Mouse (Mus musculus) neural tube, embryonic 13.5 days (tissue): ENCODE measurements around the gene Zfp981. TPM values are rescaled to one million over a fixed set of nuclear protein-coding genes. Genes with fewer than 3 reads are reported as not detected.
"Not testable (repeated sequence)": the region's sequence is repeated elsewhere in the genome, so short reads cannot be mapped to it uniquely, and the experiment has no call there.

Experiments used
- ATAC-seq: fragments of 200-750 bp; cut with Nextera tagmentation; 2 replicates; pipeline ENCODE4 v1.8.0; 2017; ENCODE audit warnings: low read depth, mild to moderate bottlenecking, moderate TSS enrichment, moderate library complexity
- H3K27ac ChIP-seq: fragments of 300-500 bp; sonication (generic); replicated peaks from 2 replicates; pipeline ENCODE4 v1.5.1; 2015; ENCODE audit warnings: moderate library complexity, mild to moderate bottlenecking, inconsistent platforms
- H3K27me3 ChIP-seq: fragments of 300-500 bp; sonication (generic); 2 replicates; pipeline ENCODE4 v1.6.1; 2015; ENCODE audit warnings: mild to moderate bottlenecking, inconsistent platforms
- H3K36me3 ChIP-seq: fragments of 300-500 bp; sonication (generic); 2 replicates; pipeline ENCODE4 v1.6.1; 2015; ENCODE audit warnings: mild to moderate bottlenecking, inconsistent platforms
- H3K4me1 ChIP-seq: fragments of 300-500 bp; sonication (generic); replicated peaks from 2 replicates; pipeline ENCODE4 v1.6.1; 2015; ENCODE audit warnings: inconsistent platforms
- H3K4me2 ChIP-seq: fragments of 300-500 bp; sonication (generic); 2 replicates; pipeline ENCODE4 v1.6.1; 2015; ENCODE audit warnings: inconsistent platforms, mild to moderate bottlenecking, moderate library complexity
- H3K4me3 ChIP-seq: fragments of 300-500 bp; sonication (generic); 2 replicates; pipeline ENCODE4 v1.5.1; 2015; ENCODE audit warnings: mild to moderate bottlenecking, inconsistent platforms
- H3K9ac ChIP-seq: fragments of 300-500 bp; sonication (generic); 2 replicates; pipeline ENCODE4 v1.6.1; 2015; ENCODE audit warnings: moderate library complexity, mild to moderate bottlenecking, inconsistent platforms
- H3K9me3 ChIP-seq: fragments of 300-500 bp; sonication (generic); 2 replicates; pipeline ENCODE4 v1.6.1; 2016; ENCODE audit warnings: inconsistent platforms
- whole genome bisulfite sequencing: fragments of 180-500 bp; shearing (Covaris S2); methylation state at CpG from one replicate; pipeline ENCODE4 v1.1.7; 2015; 5-methylcytosine and 5-hydroxymethylcytosine counted together
- polyA plus RNA-seq: library from polyadenylated mRNA; unstranded; fragments of >200 nt; fragmentation: Nextera tagmentation; extraction: Ambion mirVana; gene quantifications from 2 replicates; pipeline ENCODE4 v1.2.1, GENCODE M21; 2015

The Zfp981 gene
- polyA plus RNA-seq, 1 experiment from 2014 or later: 0.07 TPM

DNA sequence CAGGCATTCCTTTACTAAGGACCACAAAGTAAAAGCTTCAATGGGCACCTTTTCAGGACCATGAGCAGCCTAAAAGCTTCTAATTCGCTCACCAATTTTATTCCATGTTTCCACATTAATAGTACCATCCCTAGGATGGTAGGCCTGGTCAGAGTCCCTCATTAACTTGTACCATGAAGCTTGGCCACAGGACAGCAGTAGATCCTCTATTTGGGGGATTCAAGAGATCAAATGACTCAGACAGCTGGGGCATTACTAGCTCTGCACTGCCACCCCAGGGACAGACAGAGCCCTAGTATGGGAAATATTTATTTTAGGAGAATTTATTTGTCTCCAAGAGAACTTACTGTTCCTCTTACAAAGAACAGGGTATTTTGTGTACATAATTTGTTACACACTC lies 27.6 kb upstream of the Zfp981 start:
- no CpG with 5 or more reads among the region's 1 CpGs for WGBS
- ATAC-seq: 0 out of 2 replicates have a peak, but pooled peaks have one; percentile 50

DNA sequence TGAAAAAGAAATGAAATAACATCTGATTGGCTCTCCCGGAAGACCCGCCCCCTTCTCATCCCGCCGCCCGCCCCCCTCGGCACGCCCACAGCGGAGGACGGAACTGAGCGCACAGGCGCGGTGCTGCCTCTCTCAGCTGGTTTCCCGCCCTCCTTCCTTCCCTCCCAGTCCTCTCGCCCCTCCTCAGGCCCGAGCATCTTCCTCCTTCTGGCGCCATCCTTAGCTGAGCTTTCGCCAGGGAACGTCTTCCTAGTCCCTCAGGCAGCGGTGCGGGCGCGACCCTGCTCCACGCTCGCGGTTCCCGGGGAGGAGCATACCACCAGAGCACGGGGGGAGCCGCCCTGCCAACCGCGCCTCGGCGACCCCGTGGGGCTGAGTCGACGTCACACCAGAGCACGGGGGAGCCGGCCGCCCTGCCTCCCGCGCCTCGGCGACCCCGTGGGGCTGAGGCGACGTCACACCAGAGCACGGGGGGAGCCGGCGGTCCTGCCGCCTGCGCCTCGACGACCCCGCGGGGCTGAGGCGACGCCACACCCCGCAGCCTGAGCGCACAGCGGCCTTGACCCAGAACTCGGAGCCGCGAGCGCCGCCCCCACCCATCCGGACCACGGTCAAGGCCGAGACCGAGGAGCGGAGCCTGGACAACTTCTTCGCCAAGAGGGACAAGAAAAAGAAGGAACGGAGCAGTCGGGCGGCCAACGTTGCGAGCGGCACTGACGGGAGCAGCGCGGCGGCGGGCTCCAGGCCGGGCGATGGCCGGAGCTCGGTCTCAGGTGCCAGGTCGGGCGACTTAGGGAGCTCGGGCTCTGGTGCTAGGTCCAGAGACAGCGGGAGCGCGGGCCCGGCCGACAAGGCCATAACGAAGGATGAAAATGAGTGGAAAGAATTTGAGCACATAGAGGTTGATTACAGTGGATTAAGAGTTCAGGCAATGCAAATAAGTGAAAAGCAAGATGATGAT lies 26.8 kb upstream of the Zfp981 start:
- H3K9ac ChIP-seq, H3K4me1 ChIP-seq, H3K36me3 ChIP-seq, H3K27me3 ChIP-seq, H3K4me2 ChIP-seq, H3K27ac ChIP-seq, H3K4me3 ChIP-seq: not testable (repeated sequence)
- H3K9me3 ChIP-seq: peaks cover 45% of the 10 kb centered on the region
- WGBS: 62% methylated on average over 77 of the region's 94 CpGs
- peak; percentile 81 for ATAC-seq

More for the DNA sequence above, 27.6 kb upstream of the Zfp981 start:
- not testable (repeated sequence) for H3K4me3 ChIP-seq, H3K9ac ChIP-seq, H3K27ac ChIP-seq, H3K36me3 ChIP-seq, H3K4me1 ChIP-seq, H3K27me3 ChIP-seq, H3K4me2 ChIP-seq
- peaks cover 47% of the 10 kb centered on the region for H3K9me3 ChIP-seq

DNA sequence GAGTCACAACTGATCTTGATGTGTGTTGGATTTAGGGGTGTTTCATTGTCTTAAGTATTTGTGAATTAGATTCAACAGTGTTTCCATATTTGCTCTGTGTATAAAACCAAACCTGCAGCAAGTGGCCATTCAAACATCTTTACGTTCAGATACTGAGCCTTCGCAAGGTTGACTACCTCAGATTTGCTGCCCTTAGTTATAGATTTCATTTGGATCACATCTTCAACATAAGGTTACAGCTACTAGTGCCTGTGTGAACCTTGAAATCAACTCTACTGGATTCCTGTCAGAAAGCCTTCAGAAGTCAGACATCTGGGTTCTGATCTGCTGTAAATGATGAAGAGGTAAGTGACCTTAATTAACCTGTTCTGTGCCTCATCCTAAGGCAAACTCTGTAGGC lies 25.6 kb upstream of the Zfp981 start:
- 94% methylated on average over 2 of the region's 2 CpGs for WGBS
- H3K36me3 ChIP-seq, H3K4me2 ChIP-seq, H3K27me3 ChIP-seq, H3K9ac ChIP-seq, H3K4me1 ChIP-seq, H3K27ac ChIP-seq, ATAC-seq, H3K4me3 ChIP-seq: not testable (repeated sequence)
- H3K9me3 ChIP-seq: peaks cover 53% of the 10 kb centered on the region

DNA sequence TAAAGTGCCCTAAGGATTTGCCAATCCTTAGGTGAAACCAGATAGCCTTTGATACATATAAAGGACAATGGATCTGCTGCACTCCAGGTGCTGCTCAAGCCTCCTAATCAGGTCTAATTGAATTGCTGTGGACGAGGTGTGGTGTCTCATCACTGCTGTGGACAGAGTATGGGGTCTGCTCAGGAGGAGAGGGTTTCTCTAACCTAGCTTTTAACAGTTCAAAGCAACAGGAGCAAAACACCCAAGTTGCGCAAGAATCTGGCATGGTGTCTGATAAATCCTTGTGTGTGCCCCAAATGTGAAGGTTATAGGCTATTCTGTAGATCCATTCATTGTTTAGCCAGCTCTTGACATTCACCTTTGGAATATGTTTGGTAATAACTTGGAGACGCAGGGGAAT lies 24.9 kb upstream of the Zfp981 start:
- H3K4me2 ChIP-seq, ATAC-seq, H3K4me1 ChIP-seq, H3K36me3 ChIP-seq, H3K27ac ChIP-seq, H3K27me3 ChIP-seq, H3K4me3 ChIP-seq, H3K9ac ChIP-seq: not testable (repeated sequence)
- 80% methylated on average over 3 of the region's 3 CpGs for WGBS
- peaks cover 58% of the 10 kb centered on the region for H3K9me3 ChIP-seq

DNA sequence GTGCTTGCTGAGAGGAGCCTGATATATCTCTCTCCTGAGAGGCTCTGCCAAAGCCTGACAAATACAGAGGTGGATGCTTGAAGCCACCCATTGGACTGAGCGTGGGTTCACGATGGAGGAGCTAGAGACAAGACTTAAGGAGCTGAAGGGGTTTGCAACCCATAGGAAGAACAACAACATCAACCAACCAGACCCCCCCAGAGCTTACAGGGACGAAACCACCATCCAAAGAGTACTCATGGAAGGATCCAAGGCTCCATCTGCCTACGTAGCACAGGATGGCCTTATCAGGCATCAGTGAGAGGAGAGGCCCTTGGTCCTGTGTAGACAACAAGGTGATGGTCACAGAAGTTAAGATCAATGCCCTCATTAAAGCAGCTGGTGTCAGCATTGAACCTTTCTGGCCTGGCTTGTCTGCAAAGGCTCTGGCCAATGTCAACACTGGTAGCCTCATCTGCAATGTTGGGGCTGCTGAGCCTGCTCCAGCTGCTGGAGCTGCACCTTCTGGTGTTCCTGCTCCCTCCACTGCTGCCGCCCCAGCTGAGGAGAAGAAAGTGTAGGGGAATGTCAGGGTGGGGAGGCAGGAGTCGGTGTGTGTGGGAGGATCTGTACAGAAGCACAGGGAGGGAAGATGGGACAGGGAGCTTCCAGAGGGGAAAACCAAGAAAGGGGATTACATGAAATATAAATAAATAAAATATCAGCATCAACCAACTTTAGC lies 21.3 kb upstream of the Zfp981 start:
- not testable (repeated sequence) for H3K4me2 ChIP-seq, H3K4me3 ChIP-seq, H3K9ac ChIP-seq, H3K27ac ChIP-seq, H3K27me3 ChIP-seq, H3K4me1 ChIP-seq, H3K36me3 ChIP-seq
- peak; percentile 30; the same call in 1 of the 2 replicates for ATAC-seq
- peaks cover 86% of the 10 kb centered on the region for H3K9me3 ChIP-seq
- 74% methylated on average over 6 of the region's 6 CpGs for WGBS

DNA sequence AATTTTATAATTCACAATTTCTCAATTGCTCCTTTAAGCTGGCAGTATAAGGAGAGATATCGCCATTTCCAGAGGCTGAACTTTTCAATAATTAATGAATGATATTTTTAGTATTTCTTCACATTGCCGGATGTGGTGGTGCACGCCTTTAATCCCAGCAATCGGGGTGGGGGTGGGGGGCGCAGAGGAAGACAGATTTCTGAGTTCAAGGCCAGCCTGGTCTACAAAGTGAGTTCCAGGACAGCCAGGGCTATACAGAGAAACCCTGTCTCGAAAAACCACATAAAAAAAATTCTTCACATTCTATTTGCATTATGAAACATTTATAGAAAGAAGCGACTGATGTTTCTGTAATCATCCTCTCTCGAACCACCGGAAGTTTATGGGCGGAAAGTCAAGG lies 19.3 kb upstream of the Zfp981 start:
- H3K9ac ChIP-seq, H3K4me2 ChIP-seq, H3K27ac ChIP-seq, H3K36me3 ChIP-seq, H3K4me1 ChIP-seq, ATAC-seq, H3K4me3 ChIP-seq, H3K27me3 ChIP-seq: not testable (repeated sequence)
- peaks cover 77% of the 10 kb centered on the region for H3K9me3 ChIP-seq
- 88% methylated on average over 10 of the region's 10 CpGs for WGBS

DNA sequence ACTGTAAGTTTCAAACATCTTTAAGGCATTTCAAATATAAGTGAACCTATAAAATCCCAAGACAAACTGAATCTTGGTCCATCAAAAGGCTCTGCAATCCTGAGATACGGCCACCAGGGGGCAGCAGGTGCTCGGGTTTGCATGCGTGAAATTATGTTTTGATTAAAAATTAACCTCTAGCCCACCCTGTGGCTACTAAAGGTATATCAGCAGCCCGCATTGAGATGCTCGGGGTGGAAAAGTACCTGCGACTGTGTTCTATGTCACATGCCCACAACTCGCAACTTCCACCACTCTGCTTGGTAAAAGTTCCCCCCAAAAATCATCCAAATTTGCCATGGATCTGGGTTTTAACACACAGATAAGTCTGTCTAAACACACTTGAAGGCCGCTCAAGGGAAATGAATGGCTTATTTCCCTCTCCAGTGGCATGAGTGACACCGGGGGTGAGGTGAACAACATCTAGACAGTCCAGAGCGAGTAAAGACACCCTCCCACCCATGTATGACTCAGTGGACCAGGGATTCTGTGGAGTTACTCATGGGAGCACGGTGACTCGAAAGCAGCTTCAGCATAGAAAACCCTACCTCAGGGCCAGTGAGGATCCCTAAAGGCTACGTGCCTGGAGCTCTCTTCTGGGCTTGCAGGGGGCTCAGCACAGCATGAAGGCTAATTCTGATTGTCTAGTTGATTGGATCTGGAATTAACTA lies 18.1 kb upstream of the Zfp981 start:
- not testable (repeated sequence) for ATAC-seq, H3K36me3 ChIP-seq, H3K27ac ChIP-seq, H3K4me1 ChIP-seq, H3K27me3 ChIP-seq, H3K4me2 ChIP-seq, H3K4me3 ChIP-seq, H3K9ac ChIP-seq
- 76% methylated on average over 13 of the region's 13 CpGs for WGBS
- H3K9me3 ChIP-seq: peaks cover 74% of the 10 kb centered on the region

DNA sequence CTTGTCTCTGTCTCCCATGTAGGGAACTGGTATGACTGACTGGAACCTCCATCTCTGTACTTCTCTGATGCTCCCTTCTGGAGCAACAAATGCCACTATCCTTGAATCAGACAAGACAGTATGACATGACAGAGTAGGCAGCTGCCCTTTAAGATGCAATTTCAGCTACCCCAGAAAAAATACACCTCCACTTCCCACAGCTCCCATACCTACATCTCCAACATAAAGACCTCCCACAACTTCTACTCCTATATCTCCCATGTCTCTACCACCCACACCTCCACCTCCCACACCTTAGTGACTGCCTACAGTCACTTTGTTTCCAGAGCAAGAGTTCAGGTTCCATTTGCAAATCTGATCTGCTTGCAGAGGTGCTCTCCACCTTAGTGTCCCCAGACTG lies 17.2 kb upstream of the Zfp981 start:
- not testable (repeated sequence) for H3K4me1 ChIP-seq, H3K27ac ChIP-seq, H3K4me3 ChIP-seq, H3K27me3 ChIP-seq, H3K4me2 ChIP-seq, ATAC-seq, H3K9ac ChIP-seq, H3K36me3 ChIP-seq
- H3K9me3 ChIP-seq: peaks cover 73% of the 10 kb centered on the region

DNA sequence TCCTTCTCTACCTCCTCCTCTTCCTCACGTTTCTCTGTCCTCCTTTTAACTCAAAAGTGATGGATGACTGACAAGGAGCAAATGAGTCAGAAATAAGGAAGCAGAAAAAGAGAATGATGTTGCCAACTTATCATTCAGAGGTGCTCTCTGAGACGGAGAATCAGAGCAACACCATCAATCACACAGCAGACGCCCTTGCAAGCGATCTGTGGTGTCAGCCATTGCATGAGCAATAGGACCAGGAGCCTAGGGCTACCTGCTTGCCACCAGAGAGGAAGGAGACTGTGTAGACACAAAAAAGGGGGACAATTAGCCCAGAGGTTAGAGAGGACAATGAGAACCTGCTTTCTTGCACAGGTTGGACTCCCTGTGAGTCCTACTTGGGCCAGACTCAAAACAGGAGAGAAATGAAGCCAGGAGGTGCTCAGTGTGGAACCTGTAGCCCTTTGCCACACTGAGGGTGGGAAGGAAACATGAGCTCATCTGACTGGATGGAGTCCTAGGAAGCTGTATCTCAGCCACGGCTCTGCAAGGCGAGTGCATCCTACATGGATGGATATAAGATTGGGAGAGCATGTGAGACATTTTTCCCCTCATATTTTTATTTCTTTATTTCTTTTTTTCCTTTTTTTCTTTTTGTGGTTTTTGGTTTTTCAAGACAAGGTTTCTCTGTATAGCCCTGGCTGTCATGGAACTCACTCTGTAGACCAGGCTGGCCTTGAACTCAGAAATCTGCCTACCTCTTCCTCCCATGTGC lies 16.5 kb upstream of the Zfp981 start:
- not testable (repeated sequence) for H3K36me3 ChIP-seq, ATAC-seq, H3K27me3 ChIP-seq, H3K27ac ChIP-seq, H3K9ac ChIP-seq, H3K4me1 ChIP-seq, H3K4me2 ChIP-seq, H3K4me3 ChIP-seq
- H3K9me3 ChIP-seq: peaks cover 70% of the 10 kb centered on the region
- 74% methylated on average over 6 of the region's 6 CpGs for WGBS

DNA sequence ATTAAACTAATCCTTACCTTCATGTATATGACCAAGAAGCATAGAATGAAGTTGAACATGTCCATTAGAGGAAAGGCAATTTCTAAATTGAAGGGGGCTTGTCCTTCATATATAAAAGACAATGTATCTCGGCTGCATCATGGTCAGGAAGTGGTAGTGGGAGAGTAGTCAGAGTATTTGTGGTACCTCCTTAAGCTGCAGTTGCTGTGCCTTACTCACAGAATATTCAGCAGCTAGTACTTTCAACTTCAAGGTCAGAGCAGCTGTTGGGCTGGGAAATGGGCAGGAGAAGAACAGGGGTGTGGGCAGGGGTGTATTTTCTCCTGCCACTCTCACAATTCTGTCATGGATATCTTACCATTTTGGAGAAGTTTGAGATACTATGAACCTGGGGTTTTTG lies 15.1 kb upstream of the Zfp981 start:
- H3K9ac ChIP-seq, H3K4me3 ChIP-seq, H3K27me3 ChIP-seq, H3K36me3 ChIP-seq, H3K4me1 ChIP-seq, H3K27ac ChIP-seq, H3K4me2 ChIP-seq, ATAC-seq: not testable (repeated sequence)
- peaks cover 65% of the 10 kb centered on the region for H3K9me3 ChIP-seq
- 74% methylated on average over 1 of the region's 1 CpGs for WGBS

DNA sequence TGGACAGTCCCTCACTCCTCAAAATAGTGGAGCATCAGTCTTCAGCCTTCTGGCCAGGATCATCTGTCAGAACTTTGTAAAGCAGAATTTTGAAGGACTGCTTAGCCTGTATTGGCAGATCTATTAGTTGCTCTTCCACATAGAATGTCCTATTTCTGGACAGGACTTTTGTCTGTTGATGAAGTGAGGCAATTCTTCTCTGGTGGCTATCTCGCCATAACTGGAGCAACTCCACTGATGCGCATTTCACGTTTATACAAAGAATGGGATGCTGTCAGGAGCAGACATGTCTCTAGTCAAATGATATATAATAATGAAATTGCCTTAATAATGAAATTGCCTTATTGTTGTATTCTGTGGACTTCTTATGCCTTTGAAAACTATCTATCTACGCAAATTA lies 12.6 kb upstream of the Zfp981 start:
- H3K27ac ChIP-seq, H3K9ac ChIP-seq, H3K4me1 ChIP-seq, ATAC-seq, H3K36me3 ChIP-seq, H3K4me3 ChIP-seq, H3K4me2 ChIP-seq, H3K27me3 ChIP-seq: not testable (repeated sequence)
- 75% methylated on average over 4 of the region's 4 CpGs for WGBS
- peaks cover 67% of the 10 kb centered on the region for H3K9me3 ChIP-seq
